20 mouse cellular contexts compared by ENCODE assay signal in genomic region chr1:118667536-118667935, GRCm38 (mm10).
"Had no signal": no experiment of that assay in that cellular context is flagged by ENCODE, and none has a peak within 500 bp of the region (broad histone marks: within the 10 kb centered on the region; RNA-seq: fewer than 3 reads in every experiment).

No protein-coding gene starts in this region.

- H3K4me1 ChIP-seq: neural tube, embryonic 13.5 days; neural tube, embryonic 15.5 days had no signal

- H3K9me3 ChIP-seq: lung, embryonic 15.5 days; midbrain, embryonic 10.5 days; midbrain, embryonic 12.5 days; neural tube, embryonic 13.5 days; neural tube, embryonic 15.5 days had no signal

- DNase-seq: lung, adult 2 months; lung, postnatal 14 days; lung, postnatal 36 days; midbrain, embryonic 14.5 days; retina, postnatal 1 day; right cerebral cortex, adult 18-20 months; right cerebral cortex, postnatal 25 days; right cerebral cortex, postnatal 4 days; spleen, adult 18-20 months; thymus, adult 18-20 months; thymus, postnatal 14 days; thymus, postnatal 36 days had no signal

- H3K27ac ChIP-seq: lung, embryonic 15.5 days; midbrain, embryonic 10.5 days; midbrain, embryonic 12.5 days; neural tube, embryonic 13.5 days; neural tube, embryonic 15.5 days had no signal

- H3K27me3 ChIP-seq: lung, embryonic 15.5 days; midbrain, embryonic 12.5 days; neural tube, embryonic 13.5 days; neural tube, embryonic 15.5 days had no signal

- H3K4me2 ChIP-seq: lung, embryonic 15.5 days; midbrain, embryonic 12.5 days; neural tube, embryonic 13.5 days; neural tube, embryonic 15.5 days had no signal

- H3K36me3 ChIP-seq: lung, embryonic 15.5 days; midbrain, embryonic 10.5 days; midbrain, embryonic 12.5 days; neural tube, embryonic 13.5 days; neural tube, embryonic 15.5 days had no signal

- H3K9ac ChIP-seq: lung, embryonic 15.5 days; midbrain, embryonic 12.5 days; neural tube, embryonic 13.5 days; neural tube, embryonic 15.5 days had no signal

- ATAC-seq: lung, postnatal 0 days; midbrain, embryonic 16.5 days had no signal

- H3K4me3 ChIP-seq: lung, embryonic 15.5 days; midbrain, embryonic 10.5 days; midbrain, embryonic 12.5 days; myocyte; neural tube, embryonic 13.5 days; neural tube, embryonic 15.5 days had no signal
